Mouse (Mus musculus) heart, adult 2 months (tissue): ENCODE data around the gene Gstt1.
A peak's percentile ranks its signal among the peaks of the same experiment; 100 is the strongest.

ENCODE experiments used
- CTCF ChIP-seq: fragments of 200-600 bp; IDR thresholded peaks from 2 replicates; pipeline ENCODE4 v1.8.1; 2022; ENCODE audit warnings: antibody characterized with exemption, mild to moderate bottlenecking, moderate library complexity
- EP300 ChIP-seq: fragments of 200-500 bp; IDR thresholded peaks from 2 replicates; pipeline ENCODE4 v1.6.1; 2011; ENCODE audit warnings: low read depth, low read length, control low read depth; ENCODE audit not compliant: insufficient read depth

GRCm38 (mm10) chr10:75744017-75744416 lies 54.4 kb downstream of the Gstt1 start:
- 0 out of 2 replicates have a peak, but pooled peaks have one; percentile 99 for TF ChIP-seq CTCF
- peak; percentile 88 for TF ChIP-seq EP300
